30 mouse cellular contexts compared by ENCODE assay signal in the genomic region with DNA sequence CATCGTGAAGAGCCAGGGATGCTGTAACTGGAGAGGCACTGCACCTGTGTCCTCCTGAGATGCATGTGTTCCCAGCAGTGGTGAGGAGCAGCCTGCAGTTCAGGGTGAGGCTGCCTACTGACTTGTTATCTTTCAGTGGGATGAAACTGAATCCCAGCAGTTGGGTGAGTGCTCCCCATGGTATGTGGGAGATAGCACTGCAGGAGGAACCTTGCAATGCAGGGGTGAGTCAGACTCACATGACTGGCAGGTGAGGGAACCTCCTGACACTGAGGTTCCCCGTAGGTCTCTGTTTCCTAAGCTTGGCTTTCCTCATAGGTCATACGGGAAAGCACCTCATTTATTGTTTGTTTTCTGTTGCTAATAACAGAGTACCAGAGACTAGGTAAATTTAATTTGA. TPM values are rescaled to one million over a fixed set of nuclear protein-coding genes. Genes with fewer than 3 reads are reported as not detected.
DNase-seq lines count a peak whose midpoint lies in the region; ATAC-seq and TF ChIP-seq lines count a peak whose summit lies in the region.
"Had no signal": no experiment of that assay in that cellular context is flagged by ENCODE, and none has a peak within 500 bp of the region (broad histone marks: within the 10 kb centered on the region; RNA-seq: fewer than 3 reads in every experiment).

No protein-coding gene starts in this region.

- dilution Hi-C loops in CH12.LX (cut with MboI; ENCODE audit: extremely low pct_ligation_motif_present, extremely low pct_unique_long_range_greater_than_20kb, low sequenced_read_pairs), result no loop called here

- WGBS in kidney, embryonic 14.5 days, result 69% methylated on average over 3 of the region's 3 CpGs
- WGBS in intestine, embryonic 15.5 days, result 73% methylated on average over 3 of the region's 3 CpGs
- 69% methylated on average over 3 of the region's 3 CpGs for WGBS in stomach, postnatal 0 days

- no peaks in the 10 kb centered on the region for H3K27me3 ChIP-seq in kidney, embryonic 14.5 days (ENCODE audit: control insufficient read depth, insufficient read depth, low read length)
- no peaks in the 10 kb centered on the region for H3K27me3 ChIP-seq in CH12.LX (replicated peaks)
- H3K27me3 ChIP-seq in intestine, embryonic 15.5 days (replicated peaks), result no peaks in the 10 kb centered on the region
- H3K27me3 ChIP-seq in stomach, postnatal 0 days (ENCODE audit: control insufficient read depth, insufficient read depth, low read length), result no peaks in the 10 kb centered on the region
- H3K27me3 ChIP-seq: embryonic facial prominence, embryonic 12.5 days; Patski had no signal

- TF ChIP-seq RAD21 in CH12.LX (IDR thresholded peaks at IDR 0.05; ENCODE audit: low read depth, low read length), result no peak

- no peak for TF ChIP-seq CTCF in CH12.LX (conservative IDR thresholded peaks at IDR 0.05 in 1 of 2, IDR thresholded peaks at IDR 0.05 in 1 of 2; ENCODE audit: low read depth in 2 of 2, low read length in 2 of 2)
- TF ChIP-seq CTCF in stomach, postnatal 0 days (IDR thresholded peaks at IDR 0.05; ENCODE audit: low read depth), result no peak

- no peak overlapping the region for H3K27ac ChIP-seq in kidney, embryonic 14.5 days (ENCODE audit: low read depth, low read length)
- no peak overlapping the region for H3K27ac ChIP-seq in CH12.LX (ENCODE audit: insufficient read depth, low read depth)
- no peak overlapping the region for H3K27ac ChIP-seq in intestine, embryonic 15.5 days
- no peak overlapping the region for H3K27ac ChIP-seq in stomach, postnatal 0 days (replicated peaks)
- H3K27ac ChIP-seq: embryonic facial prominence, embryonic 12.5 days; embryonic facial prominence, embryonic 15.5 days; heart, embryonic 10.5 days; heart, embryonic 13.5 days; hindbrain, embryonic 14.5 days had no signal

- DNase-seq in kidney, postnatal 14 days, result no peak
- DNase-seq in CH12.LX (ENCODE audit: extremely low read depth), result no peak
- no peak for DNase-seq in stomach, postnatal 0 days (ENCODE audit: low spot score)
- DNase-seq in kidney, postnatal 4 days, result no peak
- no peak for DNase-seq in heart, adult 8-10 months (ENCODE audit: low spot score)
- DNase-seq: adrenal gland, postnatal 10 days; cerebellum, adult 11-12 months; cerebellum, adult 8-10 months; cerebellum, postnatal 10 days; gastrocnemius, postnatal 25 days; heart, adult 18-20 months; heart, postnatal 14 days; heart, postnatal 4 days had no signal

- no peak overlapping the region for H3K9ac ChIP-seq in kidney, embryonic 14.5 days (ENCODE audit: low read depth, low read length)
- H3K9ac ChIP-seq in CH12.LX (ENCODE audit: insufficient read depth, low read depth), result no peak overlapping the region
- no peak overlapping the region for H3K9ac ChIP-seq in intestine, embryonic 15.5 days
- H3K9ac ChIP-seq in stomach, postnatal 0 days (ENCODE audit: low read length), result no peak overlapping the region
- H3K9ac ChIP-seq: embryonic facial prominence, embryonic 12.5 days; embryonic facial prominence, embryonic 15.5 days; heart, embryonic 13.5 days; hindbrain, embryonic 14.5 days had no signal

- no peaks in the 10 kb centered on the region for H3K4me1 ChIP-seq in kidney, embryonic 14.5 days (ENCODE audit: control insufficient read depth, insufficient read depth, low read length)
- peaks cover 2 to 5% of the 10 kb centered on the region in 2 experiments; a peak in 3 of 4 replicates for H3K4me1 ChIP-seq in CH12.LX (ENCODE audit: control insufficient read depth in 1 of 2, insufficient read depth in 2 of 2)
- no peaks in the 10 kb centered on the region for H3K4me1 ChIP-seq in intestine, embryonic 15.5 days (replicated peaks)
- no peaks in the 10 kb centered on the region for H3K4me1 ChIP-seq in stomach, postnatal 0 days (replicated peaks; ENCODE audit: control insufficient read depth, insufficient read depth)
- H3K4me1 ChIP-seq: embryonic facial prominence, embryonic 12.5 days; embryonic facial prominence, embryonic 15.5 days; heart, embryonic 10.5 days; heart, embryonic 13.5 days had no signal

- no peaks in the 10 kb centered on the region for H3K36me3 ChIP-seq in kidney, embryonic 14.5 days (ENCODE audit: control insufficient read depth, insufficient read depth, low read length)
- no peaks in the 10 kb centered on the region for H3K36me3 ChIP-seq in CH12.LX (replicated peaks in 1 of 2; ENCODE audit: control insufficient read depth in 1 of 2, insufficient read depth in 1 of 2, low read length in 1 of 2)
- no peaks in the 10 kb centered on the region for H3K36me3 ChIP-seq in intestine, embryonic 15.5 days
- H3K36me3 ChIP-seq in stomach, postnatal 0 days (ENCODE audit: control insufficient read depth, insufficient read depth, low read length), result no peaks in the 10 kb centered on the region
- H3K36me3 ChIP-seq: embryonic facial prominence, embryonic 12.5 days; embryonic facial prominence, embryonic 15.5 days; G1E; heart, embryonic 10.5 days; heart, embryonic 13.5 days had no signal

- H3K4me3 ChIP-seq in kidney, embryonic 14.5 days (ENCODE audit: low read length), result no peak overlapping the region
- no peak overlapping the region for H3K4me3 ChIP-seq in CH12.LX (replicated peaks in 1 of 3; ENCODE audit: low read depth in 2 of 3, low read length in 2 of 3, poor library complexity in 1 of 3)
- H3K4me3 ChIP-seq in intestine, embryonic 15.5 days (replicated peaks), result no peak overlapping the region
- no peak overlapping the region for H3K4me3 ChIP-seq in stomach, postnatal 0 days (ENCODE audit: low read depth, low read length)
- H3K4me3 ChIP-seq: embryonic facial prominence, embryonic 12.5 days; embryonic facial prominence, embryonic 15.5 days; heart, embryonic 10.5 days; heart, embryonic 13.5 days had no signal

- no peaks in the 10 kb centered on the region for H3K9me3 ChIP-seq in kidney, embryonic 14.5 days (ENCODE audit: control insufficient read depth, low read length)
- no peaks in the 10 kb centered on the region for H3K9me3 ChIP-seq in CH12.LX (replicated peaks; ENCODE audit: low read length)
- no peaks in the 10 kb centered on the region for H3K9me3 ChIP-seq in intestine, embryonic 15.5 days
- no peaks in the 10 kb centered on the region for H3K9me3 ChIP-seq in stomach, postnatal 0 days (ENCODE audit: control insufficient read depth, low read length)
- H3K9me3 ChIP-seq: embryonic facial prominence, embryonic 12.5 days; embryonic facial prominence, embryonic 15.5 days; G1E; heart, embryonic 10.5 days; heart, embryonic 13.5 days had no signal

- peak; percentile 40; the same call in 1 of the 2 replicates for ATAC-seq in kidney, embryonic 14.5 days (ENCODE audit: low FRiP score, low TSS enrichment)
- ATAC-seq in intestine, embryonic 15.5 days, result peak; percentile 58
- peak; percentile 47 for ATAC-seq in stomach, postnatal 0 days (ENCODE audit: low FRiP score, low TSS enrichment)
- ATAC-seq: forebrain, embryonic 14.5 days; Patski had no signal

- in situ Hi-C loops in CH12.LX (cut with MboI; ENCODE audit: low pct_ligation_motif_present, low pct_unique_long_range_greater_than_20kb, low sequenced_read_pairs), result no loop called here

- no peak for TF ChIP-seq POLR2A in CH12.LX (IDR thresholded peaks at IDR 0.05; ENCODE audit: low read depth, low read length)

- no peaks in the 10 kb centered on the region for H3K79me2 ChIP-seq in CH12.LX (replicated peaks; ENCODE audit: control insufficient read depth, extremely low read depth, insufficient read depth, poor library complexity, severe bottlenecking)

- no peak overlapping the region for H3K4me2 ChIP-seq in kidney, embryonic 14.5 days (replicated peaks; ENCODE audit: low read depth, low read length)
- H3K4me2 ChIP-seq in CH12.LX (ENCODE audit: insufficient read depth, low read depth, poor library complexity, severe bottlenecking), result no peak overlapping the region
- H3K4me2 ChIP-seq in intestine, embryonic 15.5 days (replicated peaks), result no peak overlapping the region
- H3K4me2 ChIP-seq in stomach, postnatal 0 days (replicated peaks; ENCODE audit: low read depth), result no peak overlapping the region
- H3K4me2 ChIP-seq: embryonic facial prominence, embryonic 12.5 days; embryonic facial prominence, embryonic 15.5 days; heart, embryonic 13.5 days; hindbrain, embryonic 14.5 days had no signal

- no peak for TF ChIP-seq EP300 in CH12.LX (IDR thresholded peaks at IDR 0.05; ENCODE audit: low read length)
- TF ChIP-seq EP300 in stomach, postnatal 0 days (optimal IDR thresholded peaks at IDR 0.05), result no peak

RNA-seq across cellular contexts. Expression of a gene that starts 7.1 kb away (rescaled TPM):
- polyA plus RNA-seq in kidney, embryonic 14.5 days (2014; fragmentation: Nextera tagmentation; extraction: Ambion mirVana), result 42.3 and 56.6 TPM in 2 replicates
- total RNA-seq in CH12.LX (2012; rRNA removed), result 19.5 and 21.7 TPM in 2 replicates
- 26.2 and 32.3 TPM in 2 replicates for total RNA-seq in CH12.LX (2014; rRNA removed)
- 29.9 and 32.0 TPM in 2 replicates for polyA plus RNA-seq in CH12.LX (2012; ENCODE audit: insufficient read length, low read depth)
- polyA plus RNA-seq in intestine, embryonic 15.5 days (2015; fragmentation: Nextera tagmentation; extraction: Ambion mirVana), result 45.4 and 45.5 TPM in 2 replicates
- 22.7 and 24.0 TPM in 2 replicates for polyA plus RNA-seq in stomach, postnatal 0 days (2015; fragmentation: Nextera tagmentation; extraction: Ambion mirVana)
- total RNA-seq in heart, adult 8-10 months (2022), result 10 to 100 TPM; 17.9 to 26.4 (median 22.7) TPM

RNA-seq across cellular contexts. Expression of a gene that starts 15.2 kb away (rescaled TPM):
- polyA plus RNA-seq in kidney, embryonic 14.5 days (2014; fragmentation: Nextera tagmentation; extraction: Ambion mirVana), result 0.18 and 0.33 TPM in 2 replicates
- total RNA-seq in CH12.LX (2012; rRNA removed) (0.42 TPM in 2 replicates), CH12.LX (2014; rRNA removed) (0.11 and 0.20 TPM in 2 replicates)
- polyA plus RNA-seq in CH12.LX (2012; ENCODE audit: insufficient read length, low read depth), result 0.44 and 0.49 TPM in 2 replicates
- polyA plus RNA-seq in intestine, embryonic 15.5 days (2015; fragmentation: Nextera tagmentation; extraction: Ambion mirVana), result 0.96 and 1.0 TPM in 2 replicates
- polyA plus RNA-seq in stomach, postnatal 0 days (2015; fragmentation: Nextera tagmentation; extraction: Ambion mirVana), result 1.1 and 1.4 TPM in 2 replicates
- total RNA-seq in heart, adult 8-10 months (2022), result under 1 TPM in 2 of 4 experiments, not detected in 2; 0.17 to 0.44 TPM
- total RNA-seq: common myeloid progenitor, adult 5-6 weeks had no signal

RNA-seq across cellular contexts. Expression of a gene that starts 24.0 kb away (rescaled TPM):
- not detected in 2 replicates for polyA plus RNA-seq in kidney, embryonic 14.5 days (2014; fragmentation: Nextera tagmentation; extraction: Ambion mirVana)
- total RNA-seq in CH12.LX (2012; rRNA removed) (not detected in 2 replicates), CH12.LX (2014; rRNA removed) (not detected in 2 replicates)
- not detected in 2 replicates for polyA plus RNA-seq in CH12.LX (2012; ENCODE audit: insufficient read length, low read depth)
- 0.35 TPM in 1 of 2 replicates, not detected in the other for polyA plus RNA-seq in intestine, embryonic 15.5 days (2015; fragmentation: Nextera tagmentation; extraction: Ambion mirVana)
- polyA plus RNA-seq in stomach, postnatal 0 days (2015; fragmentation: Nextera tagmentation; extraction: Ambion mirVana), result not detected in 2 replicates
- not detected for total RNA-seq in heart, adult 8-10 months (2022)
- total RNA-seq: adrenal gland, adult 18-20 months; adrenal gland, postnatal 36 days; G1E; gastrocnemius, adult 8-10 months; gastrocnemius, postnatal 25 days; heart, adult 18-20 months; heart, postnatal 14 days; heart, postnatal 4 days had no signal
- polyA plus RNA-seq: embryonic facial prominence, embryonic 12.5 days; embryonic facial prominence, embryonic 15.5 days; forebrain, embryonic 11.5 days; forebrain, embryonic 14.5 days; G1E; heart, embryonic 10.5 days; heart, embryonic 13.5 days; heart, embryonic 16.5 days; hindbrain, embryonic 11.5 days; hindbrain, embryonic 14.5 days; Patski had no signal

RNA-seq across cellular contexts. Expression of a gene that starts 36.4 kb away (rescaled TPM):
- 13.0 and 13.7 TPM in 2 replicates for polyA plus RNA-seq in kidney, embryonic 14.5 days (2014; fragmentation: Nextera tagmentation; extraction: Ambion mirVana)
- total RNA-seq in CH12.LX (2012; rRNA removed) (0.59 and 1.1 TPM in 2 replicates), CH12.LX (2014; rRNA removed) (0.43 and 0.50 TPM in 2 replicates)
- 0.74 and 1.0 TPM in 2 replicates for polyA plus RNA-seq in CH12.LX (2012; ENCODE audit: insufficient read length, low read depth)
- 52.2 and 60.1 TPM in 2 replicates for polyA plus RNA-seq in intestine, embryonic 15.5 days (2015; fragmentation: Nextera tagmentation; extraction: Ambion mirVana)
- 71.6 and 79.4 TPM in 2 replicates for polyA plus RNA-seq in stomach, postnatal 0 days (2015; fragmentation: Nextera tagmentation; extraction: Ambion mirVana)
- 1,000 to 10,000 TPM; 1,477 to 1,608 (median 1,523) TPM for total RNA-seq in heart, adult 8-10 months (2022)

RNA-seq across cellular contexts. Expression of a gene that starts 40.7 kb away (rescaled TPM):
- polyA plus RNA-seq in kidney, embryonic 14.5 days (2014; fragmentation: Nextera tagmentation; extraction: Ambion mirVana), result not detected in 2 replicates
- total RNA-seq in CH12.LX (2012; rRNA removed) (not detected in 2 replicates), CH12.LX (2014; rRNA removed) (not detected in 2 replicates)
- not detected in 2 replicates for polyA plus RNA-seq in CH12.LX (2012; ENCODE audit: insufficient read length, low read depth)
- not detected in 2 replicates for polyA plus RNA-seq in intestine, embryonic 15.5 days (2015; fragmentation: Nextera tagmentation; extraction: Ambion mirVana)
- not detected in 2 replicates for polyA plus RNA-seq in stomach, postnatal 0 days (2015; fragmentation: Nextera tagmentation; extraction: Ambion mirVana)
- total RNA-seq in heart, adult 8-10 months (2022), result not detected
- total RNA-seq: adrenal gland, adult 18-20 months; adrenal gland, postnatal 10 days; adrenal gland, postnatal 36 days; common myeloid progenitor, adult 5-6 weeks; G1E; heart, adult 18-20 months; heart, postnatal 14 days; heart, postnatal 4 days had no signal
- polyA plus RNA-seq: embryonic facial prominence, embryonic 12.5 days; embryonic facial prominence, embryonic 15.5 days; forebrain, embryonic 11.5 days; forebrain, embryonic 14.5 days; G1E; heart, embryonic 10.5 days; heart, embryonic 13.5 days; heart, embryonic 16.5 days; hindbrain, embryonic 11.5 days; hindbrain, embryonic 14.5 days; Patski had no signal
